Mouse (Mus musculus) lung, postnatal 0 days (tissue): ENCODE measurements around the gene Cyp26c1. TPM values are rescaled to one million over a fixed set of nuclear protein-coding genes. Genes with fewer than 3 reads are reported as not detected.

Experiments used
- ATAC-seq: fragments of 200-750 bp; cut with Nextera tagmentation; 2 replicates; pipeline ENCODE4 v1.8.0; 2017; ENCODE audit warnings: moderate library complexity
- DNase-seq: peaks from one replicate; pipeline ENCODE4 v3.0.0-alpha.2; 2016; ENCODE audit warnings: low spot score
- H3K27ac ChIP-seq: fragments of 300-500 bp; sonication (generic); 2 replicates; pipeline ENCODE4 v1.5.1; 2014; ENCODE audit warnings: antibody characterized with exemption, mild to moderate bottlenecking, low read length, mixed read lengths
- H3K27me3 ChIP-seq: fragments of 300-500 bp; sonication (generic); replicated peaks from 2 replicates; pipeline ENCODE4 v1.6.1; 2014; ENCODE audit warnings: low read length, mixed read lengths; ENCODE audit not compliant: insufficient read depth
- H3K36me3 ChIP-seq: fragments of 300-500 bp; sonication (generic); 2 replicates; pipeline ENCODE4 v1.6.1; 2014; ENCODE audit warnings: low read length, mixed read lengths; ENCODE audit not compliant: insufficient read depth
- H3K4me1 ChIP-seq: fragments of 300-500 bp; sonication (generic); 2 replicates; pipeline ENCODE4 v1.6.1; 2014; ENCODE audit warnings: antibody characterized with exemption, low read depth, low read length, mixed read lengths; ENCODE audit not compliant: insufficient read depth
- H3K4me2 ChIP-seq: fragments of 300-500 bp; sonication (generic); replicated peaks from 2 replicates; pipeline ENCODE4 v1.6.1; 2014; ENCODE audit warnings: low read depth, mild to moderate bottlenecking, low read length, moderate library complexity, mixed read lengths
- H3K4me3 ChIP-seq: fragments of 300-500 bp; sonication (generic); 2 replicates; pipeline ENCODE4 v1.5.1; 2014; ENCODE audit warnings: low read depth, low read length
- H3K9ac ChIP-seq: fragments of 300-500 bp; sonication (generic); replicated peaks from 2 replicates; pipeline ENCODE4 v1.6.1; 2014; ENCODE audit warnings: low read depth, mild to moderate bottlenecking
- H3K9me3 ChIP-seq: fragments of 300-500 bp; sonication (generic); 2 replicates; pipeline ENCODE4 v1.6.1; 2016; ENCODE audit warnings: low read length, mixed read lengths
- CTCF ChIP-seq: IDR thresholded peaks from 2 replicates; pipeline ENCODE4 v1.5.1; 2016; ENCODE audit warnings: antibody characterized with exemption, mild to moderate bottlenecking
- EP300 ChIP-seq: IDR thresholded peaks from 2 replicates; pipeline ENCODE4 v1.6.1; 2016; ENCODE audit warnings: antibody characterized with exemption, mild to moderate bottlenecking, control low read depth
- WGBS: fragments of 180-500 bp; shearing (Covaris S2); extraction: QIAGEN DNeasy Blood & Tissue Kit; methylation state at CpG from one replicate; pipeline ENCODE4 v1.1.7; 2014; 5-methylcytosine and 5-hydroxymethylcytosine counted together
- polyA plus RNA-seq: library from polyadenylated mRNA; unstranded; fragments of >200 nt; fragmentation: Nextera tagmentation; extraction: Ambion mirVana; gene quantifications from 2 replicates; pipeline ENCODE4 v1.2.1, GENCODE M21; 2015

Gene Cyp26c1
- polyA plus RNA-seq, 1 experiment from 2014 or later = not detected

- Histone ChIP-seq H3K9ac (no peak overlapping the region), H3K36me3 (no peaks in the 10 kb centered on the region), H3K4me3 (peak overlapping the region; percentile 22), H3K27ac (no peak overlapping the region), H3K27me3 (peaks cover 86% of the 10 kb centered on the region), H3K4me2 (peak overlapping the region; percentile 30), H3K9me3 (no peaks in the 10 kb centered on the region), H3K4me1 (peaks cover 5% of the 10 kb centered on the region; the same call in 1 of the 2 replicates)
- 2% methylated on average over 18 of the region's 18 CpGs for WGBS
- no peak for DNase-seq
- no peak for ATAC-seq
- TF ChIP-seq CTCF = no peak
- TF ChIP-seq EP300 = no peak
These were observed 11.9 kb downstream of the Cyp26c1 start for GRCm38 (mm10) chr19:37697335-37697636.

GRCm38 (mm10) chr19:37697651-37698272, 12.4 kb downstream of the Cyp26c1 start, which contains the start of gene Cyp26a1:
Cyp26a1 (plus strand) TSS chr19:37697798.
- Histone ChIP-seq H3K9ac (no peak within 1 kb of the TSS), H3K9me3 (no peaks in the 10 kb centered on the region), H3K36me3 (no peaks in the 10 kb centered on the region), H3K4me3 (peak within 1 kb of the TSS; percentile 22), H3K4me1 (peaks cover 4% of the 10 kb centered on the region; the same call in 1 of the 2 replicates), H3K27me3 (peaks cover 86% of the 10 kb centered on the region), H3K4me2 (peak within 1 kb of the TSS; percentile 30), H3K27ac (no peak within 1 kb of the TSS)
- ATAC-seq (no peak), DNase-seq (no peak)
- 1% methylated on average over 51 of the region's 51 CpGs for WGBS
- TF ChIP-seq CTCF (no peak), EP300 (no peak)

GRCm38 (mm10) chr19:37698273-37699160, 13.1 kb downstream of the Cyp26c1 start:
- DNase-seq (no peak), ATAC-seq (no peak)
- Histone ChIP-seq H3K27me3 (peaks cover 83% of the 10 kb centered on the region), H3K4me3 (peak overlapping the region; percentile 22; the same call in 1 of the 2 replicates), H3K36me3 (no peaks in the 10 kb centered on the region), H3K9ac (no peak overlapping the region), H3K27ac (no peak overlapping the region), H3K4me1 (no peaks in the 10 kb centered on the region; the same call in 1 of the 2 replicates), H3K9me3 (no peaks in the 10 kb centered on the region), H3K4me2 (no peak overlapping the region)
- under 1% methylated on average over 61 of the region's 63 CpGs for WGBS
- TF ChIP-seq CTCF = no peak
- no peak for TF ChIP-seq EP300

GRCm38 (mm10) chr19:37699711-37700110, 14.3 kb downstream of the Cyp26c1 start:
- H3K4me1 ChIP-seq = no peaks in the 10 kb centered on the region; the same call in 1 of the 2 replicates
- no peak overlapping the region for H3K27ac ChIP-seq
- WGBS = 22% methylated on average over 9 of the region's 9 CpGs
- no peak overlapping the region for H3K9ac ChIP-seq
- no peak overlapping the region for H3K4me2 ChIP-seq
- no peak overlapping the region for H3K4me3 ChIP-seq
- DNase-seq (no peak), ATAC-seq (no peak)
- TF ChIP-seq CTCF (no peak), EP300 (no peak)
- H3K9me3 ChIP-seq = no peaks in the 10 kb centered on the region
- no peaks in the 10 kb centered on the region for H3K36me3 ChIP-seq
- H3K27me3 ChIP-seq = peaks cover 74% of the 10 kb centered on the region

DNA sequence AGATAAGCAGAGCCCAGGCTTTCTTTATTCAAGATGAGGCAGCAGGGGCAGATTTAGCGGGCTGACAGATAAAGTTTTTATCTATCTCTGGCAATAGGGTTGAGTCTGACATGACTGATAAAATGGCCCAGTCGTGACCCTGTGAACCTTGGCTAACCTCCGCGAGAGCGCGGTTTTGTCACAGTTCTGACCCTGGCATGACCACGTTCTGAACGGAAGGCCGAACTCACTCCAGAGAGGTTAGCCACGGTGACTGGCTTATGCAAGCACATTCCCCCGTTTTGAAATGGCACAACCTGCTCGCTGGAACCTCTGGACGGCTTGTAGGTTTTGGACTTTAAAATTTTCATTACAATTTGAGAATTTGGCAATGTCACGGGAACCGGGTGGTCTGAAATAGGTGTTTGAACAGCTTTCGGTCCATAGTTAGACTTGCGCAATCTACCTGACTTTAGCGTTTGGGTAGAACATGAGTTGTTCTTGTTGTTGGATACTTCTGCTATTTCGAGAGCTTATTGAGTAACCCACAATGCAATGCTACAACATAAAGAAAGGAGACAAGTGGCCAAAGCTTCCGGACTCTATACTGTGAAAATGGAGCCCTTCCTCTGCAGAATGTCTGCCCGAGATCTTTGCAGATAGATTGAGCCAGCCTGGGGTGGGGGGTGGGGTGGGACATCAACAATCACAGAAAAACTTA, 17.1 kb downstream of the Cyp26c1 start:
- DNase-seq (no peak), ATAC-seq (no peak)
- Histone ChIP-seq H3K4me3 (no peak overlapping the region), H3K9ac (no peak overlapping the region), H3K4me2 (no peak overlapping the region), H3K27me3 (peaks cover 50% of the 10 kb centered on the region), H3K27ac (no peak overlapping the region), H3K4me1 (no peaks in the 10 kb centered on the region; the same call in 1 of the 2 replicates), H3K36me3 (no peaks in the 10 kb centered on the region), H3K9me3 (no peaks in the 10 kb centered on the region)
- WGBS = 34% methylated on average over 21 of the region's 21 CpGs
- TF ChIP-seq CTCF (no peak), EP300 (no peak)

- Histone ChIP-seq H3K9ac (no peak overlapping the region), H3K4me2 (no peak overlapping the region), H3K4me1 (no peaks in the 10 kb centered on the region; the same call in 1 of the 2 replicates), H3K36me3 (no peaks in the 10 kb centered on the region), H3K9me3 (no peaks in the 10 kb centered on the region), H3K27me3 (peaks cover 35% of the 10 kb centered on the region), H3K4me3 (no peak overlapping the region), H3K27ac (no peak overlapping the region)
- TF ChIP-seq CTCF (peak; percentile 92), EP300 (no peak)
- DNase-seq (peak; percentile 69), ATAC-seq (peak; percentile 65)
- 2% methylated on average over 3 of the region's 3 CpGs for WGBS
These were observed 18.6 kb downstream of the Cyp26c1 start for GRCm38 (mm10) chr19:37703902-37704509.
